Mouse (Mus musculus) stomach, embryonic 16.5 days (tissue): ENCODE data around the gene Slc15a4. TPM values are rescaled to one million over a fixed set of nuclear protein-coding genes. Genes with fewer than 3 reads are reported as not detected.

Source experiments
- ATAC-seq: fragments of 200-750 bp; cut with Nextera tagmentation; 2 replicates; pipeline ENCODE4 v1.8.0; 2017; ENCODE audit warnings: moderate number of reproducible peaks, moderate TSS enrichment; ENCODE audit not compliant: insufficient read depth, low FRiP score
- H3K27ac ChIP-seq: fragments of 300-500 bp; sonication (generic); 2 replicates; pipeline ENCODE4 v1.5.1; 2014; ENCODE audit warnings: low read length
- H3K27me3 ChIP-seq: fragments of 300-500 bp; sonication (generic); 2 replicates; pipeline ENCODE4 v1.6.1; 2014; ENCODE audit warnings: low read length, control low read depth, mixed read lengths; ENCODE audit not compliant: control insufficient read depth, insufficient read depth
- H3K36me3 ChIP-seq: fragments of 300-500 bp; sonication (generic); 2 replicates; pipeline ENCODE4 v1.6.1; 2014; ENCODE audit warnings: low read length; ENCODE audit not compliant: control insufficient read depth, insufficient read depth
- H3K4me1 ChIP-seq: fragments of 300-500 bp; sonication (generic); 2 replicates; pipeline ENCODE4 v1.6.1; 2014; ENCODE audit warnings: low read length, control low read depth, mixed read lengths; ENCODE audit not compliant: control insufficient read depth, insufficient read depth
- H3K4me2 ChIP-seq: fragments of 300-500 bp; sonication (generic); 2 replicates; pipeline ENCODE4 v1.6.1; 2014; ENCODE audit warnings: low read depth, low read length, mixed read lengths
- H3K4me3 ChIP-seq: fragments of 300-500 bp; sonication (generic); replicated peaks from 2 replicates; pipeline ENCODE4 v1.5.1; 2014; ENCODE audit warnings: mild to moderate bottlenecking, low read length
- H3K9ac ChIP-seq: fragments of 300-500 bp; sonication (generic); 2 replicates; pipeline ENCODE4 v1.6.1; 2014; ENCODE audit warnings: low read length
- H3K9me3 ChIP-seq: fragments of 300-500 bp; sonication (generic); replicated peaks from 2 replicates; pipeline ENCODE4 v1.6.1; 2016; ENCODE audit warnings: low read length, control low read depth; ENCODE audit not compliant: control insufficient read depth
- WGBS: fragments of 180-500 bp; shearing (Covaris S2); extraction: QIAGEN DNeasy Blood & Tissue Kit; methylation state at CpG from one replicate; pipeline ENCODE4 v1.1.7; 2014; 5-methylcytosine and 5-hydroxymethylcytosine counted together
- polyA plus RNA-seq: library from polyadenylated mRNA; unstranded; fragments of >200 nt; fragmentation: Nextera tagmentation; extraction: Ambion mirVana; gene quantifications from 2 replicates; pipeline ENCODE4 v1.2.1, GENCODE M21; 2015

The Slc15a4 gene
- polyA plus RNA-seq, 1 experiment from 2014 or later: 15.3 TPM

GRCm38 (mm10) chr5:127592406-127592805, 40.3 kb downstream of the Slc15a4 start:
- H3K27me3 ChIP-seq: no peaks in the 10 kb centered on the region
- no peak for ATAC-seq
- peaks cover 15% of the 10 kb centered on the region for H3K36me3 ChIP-seq
- no peak overlapping the region for H3K4me2 ChIP-seq
- no peak overlapping the region for H3K27ac ChIP-seq
- no peak overlapping the region for H3K4me3 ChIP-seq
- H3K4me1 ChIP-seq: no peaks in the 10 kb centered on the region
- no peaks in the 10 kb centered on the region for H3K9me3 ChIP-seq
- WGBS: 67% methylated on average over 5 of the region's 5 CpGs
- no peak overlapping the region for H3K9ac ChIP-seq

DNA sequence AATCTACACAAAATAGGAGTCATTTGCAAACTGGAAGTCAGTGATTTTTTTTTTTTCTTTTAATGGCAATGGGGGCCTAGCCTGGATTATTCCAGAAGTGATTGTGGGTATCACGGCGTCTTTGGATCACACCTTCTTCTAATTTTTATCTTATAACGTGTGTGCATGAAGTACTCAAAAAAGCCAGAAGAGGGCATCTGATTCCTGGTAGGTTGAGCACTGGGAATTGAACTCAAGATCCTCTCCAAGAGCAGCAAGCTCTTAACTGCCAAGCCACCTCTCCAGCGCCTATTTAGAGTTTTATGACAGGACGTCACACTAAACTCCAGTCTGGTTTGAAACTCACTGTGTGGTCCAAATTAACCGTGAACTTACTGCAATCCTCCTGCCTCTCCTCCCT, 44.8 kb downstream of the Slc15a4 start:
- Histone ChIP-seq H3K4me3 (no peak overlapping the region), H3K9me3 (no peaks in the 10 kb centered on the region), H3K27me3 (no peaks in the 10 kb centered on the region), H3K4me1 (no peaks in the 10 kb centered on the region), H3K4me2 (no peak overlapping the region), H3K27ac (no peak overlapping the region), H3K9ac (no peak overlapping the region), H3K36me3 (no peaks in the 10 kb centered on the region; the same call in 1 of the 2 replicates)
- WGBS: 72% methylated on average over 6 of the region's 6 CpGs
- ATAC-seq: no peak

- H3K4me3 ChIP-seq: no peak overlapping the region
- WGBS: 84% methylated on average over 8 of the region's 8 CpGs
- H3K27me3 ChIP-seq: no peaks in the 10 kb centered on the region
- ATAC-seq: no peak
- H3K9me3 ChIP-seq: no peaks in the 10 kb centered on the region
- no peaks in the 10 kb centered on the region; the same call in 1 of the 2 replicates for H3K36me3 ChIP-seq
- no peak overlapping the region for H3K27ac ChIP-seq
- H3K4me1 ChIP-seq: no peaks in the 10 kb centered on the region
- H3K9ac ChIP-seq: no peak overlapping the region
- no peak overlapping the region for H3K4me2 ChIP-seq
Measured at GRCm38 (mm10) chr5:127583658-127584057, 49.0 kb downstream of the Slc15a4 start.

DNA sequence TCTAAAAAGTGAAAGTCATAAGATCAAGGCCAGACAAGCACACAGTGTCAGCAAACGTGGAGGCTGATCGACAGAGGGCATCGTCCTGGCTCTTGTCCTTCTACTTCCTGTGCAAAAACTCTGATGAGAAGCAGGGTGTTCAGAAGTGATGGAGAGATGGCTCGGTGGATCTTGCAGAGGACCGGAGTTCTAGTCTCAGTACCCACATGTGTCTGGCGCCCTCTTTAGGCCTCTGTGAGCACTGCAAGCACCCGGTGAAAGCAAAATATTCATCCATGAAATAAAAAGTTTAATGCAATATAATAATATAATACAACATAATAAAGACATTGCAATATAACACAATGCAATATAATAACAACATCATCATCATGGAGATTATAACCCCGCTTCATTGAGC, 55.3 kb downstream of the Slc15a4 start:
- ATAC-seq: no peak
- 53% methylated on average over 8 of the region's 8 CpGs for WGBS

DNA sequence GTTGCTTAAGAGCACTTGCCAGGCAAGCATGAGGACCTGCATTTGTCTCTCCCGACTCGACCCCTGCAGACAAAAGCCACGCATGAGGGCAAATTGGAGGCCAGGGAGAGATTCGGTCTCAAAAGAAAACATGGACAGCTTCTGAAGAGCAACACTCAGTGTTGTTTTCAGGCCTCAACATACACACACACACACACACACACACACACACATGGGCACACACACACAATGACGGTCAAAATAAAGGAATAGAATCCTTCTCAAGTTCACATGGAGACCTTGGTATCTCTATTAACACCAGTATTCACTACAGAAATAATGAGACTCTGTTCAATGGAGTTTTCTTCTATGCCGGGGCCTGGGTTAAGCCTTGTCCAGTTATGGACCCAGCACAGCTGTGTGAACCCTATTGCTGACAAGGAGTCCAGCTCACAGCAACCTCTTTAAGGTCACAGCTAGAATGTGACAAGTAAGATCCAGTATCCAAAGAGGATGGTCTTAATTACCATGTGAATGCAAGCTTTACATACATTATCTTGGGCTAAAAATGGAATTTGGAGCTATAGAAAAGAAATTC, 65.4 kb downstream of the Slc15a4 start:
- 83% methylated on average over 6 of the region's 6 CpGs for WGBS
- Histone ChIP-seq H3K4me1 (no peaks in the 10 kb centered on the region), H3K4me3 (no peak overlapping the region), H3K9me3 (no peaks in the 10 kb centered on the region), H3K9ac (no peak overlapping the region), H3K4me2 (no peak overlapping the region), H3K27me3 (no peaks in the 10 kb centered on the region), H3K36me3 (no peaks in the 10 kb centered on the region), H3K27ac (no peak overlapping the region)
- no peak for ATAC-seq

More for the DNA sequence above, 55.3 kb downstream of the Slc15a4 start:
- no peak overlapping the region for H3K4me2 ChIP-seq
- no peaks in the 10 kb centered on the region for H3K36me3 ChIP-seq
- no peak overlapping the region for H3K27ac ChIP-seq
- H3K4me3 ChIP-seq: no peak overlapping the region
- H3K4me1 ChIP-seq: no peaks in the 10 kb centered on the region
- H3K27me3 ChIP-seq: no peaks in the 10 kb centered on the region
- H3K9me3 ChIP-seq: no peaks in the 10 kb centered on the region
- H3K9ac ChIP-seq: no peak overlapping the region

GRCm38 (mm10) chr5:127561086-127561485, 71.6 kb downstream of the Slc15a4 start:
- ATAC-seq: no peak
- Histone ChIP-seq H3K4me3 (no peak overlapping the region), H3K9me3 (no peaks in the 10 kb centered on the region), H3K4me2 (no peak overlapping the region), H3K27me3 (no peaks in the 10 kb centered on the region), H3K9ac (no peak overlapping the region), H3K4me1 (no peaks in the 10 kb centered on the region), H3K36me3 (no peaks in the 10 kb centered on the region), H3K27ac (no peak overlapping the region)
- WGBS: 80% methylated on average over 3 of the region's 3 CpGs

DNA sequence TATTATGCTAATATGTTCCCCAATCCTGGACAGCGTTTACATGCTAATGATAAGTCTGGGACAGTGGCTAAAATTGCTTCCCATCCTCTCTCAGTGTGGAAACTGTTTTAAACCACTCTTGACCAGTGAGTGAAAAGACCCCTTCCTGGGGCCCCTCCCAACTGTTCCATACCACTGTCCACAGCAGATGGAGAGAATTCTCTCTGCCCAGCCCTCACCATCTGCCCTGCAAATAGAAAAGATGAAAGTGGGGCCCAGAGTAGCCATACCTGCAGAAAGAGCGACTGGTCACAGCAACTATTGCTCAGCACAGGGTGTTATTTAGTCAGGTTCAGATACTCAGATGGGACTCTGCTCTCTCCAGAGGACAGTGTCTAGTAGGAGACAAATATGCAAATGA, 84.6 kb downstream of the Slc15a4 start:
- WGBS: 77% methylated on average over 2 of the region's 2 CpGs

GRCm38 (mm10) chr5:127546585-127546991, 86.1 kb downstream of the Slc15a4 start:
- ATAC-seq: no peak
- Histone ChIP-seq H3K4me2 (no peak overlapping the region), H3K36me3 (no peaks in the 10 kb centered on the region), H3K27ac (no peak overlapping the region), H3K9me3 (no peaks in the 10 kb centered on the region), H3K9ac (no peak overlapping the region), H3K4me3 (no peak overlapping the region), H3K27me3 (no peaks in the 10 kb centered on the region), H3K4me1 (no peaks in the 10 kb centered on the region)
- WGBS: 73% methylated on average over 5 of the region's 5 CpGs

More for the DNA sequence above, 84.6 kb downstream of the Slc15a4 start:
- H3K4me1 ChIP-seq: no peaks in the 10 kb centered on the region
- no peak for ATAC-seq
- no peak overlapping the region for H3K4me3 ChIP-seq
- no peaks in the 10 kb centered on the region for H3K9me3 ChIP-seq
- no peaks in the 10 kb centered on the region for H3K27me3 ChIP-seq
- no peak overlapping the region for H3K9ac ChIP-seq
- H3K4me2 ChIP-seq: no peak overlapping the region
- H3K36me3 ChIP-seq: no peaks in the 10 kb centered on the region
- no peak overlapping the region for H3K27ac ChIP-seq
